Mouse (Mus musculus) megakaryocyte, embryonic 14.5 days (primary cell): Measurements from ENCODE around the gene Srp68.

Experiments
- FLI1 ChIP-seq: IDR thresholded peaks from 2 replicates; pipeline ENCODE4 v1.6.1; 2012; ENCODE audit warnings: low read length, inconsistent platforms, mixed read lengths
- GATA1 ChIP-seq: IDR thresholded peaks from 3 replicates; pipeline ENCODE4 v1.6.1; 2012; ENCODE audit warnings: mixed read lengths, low read length, inconsistent platforms, borderline replicate concordance

DNA sequence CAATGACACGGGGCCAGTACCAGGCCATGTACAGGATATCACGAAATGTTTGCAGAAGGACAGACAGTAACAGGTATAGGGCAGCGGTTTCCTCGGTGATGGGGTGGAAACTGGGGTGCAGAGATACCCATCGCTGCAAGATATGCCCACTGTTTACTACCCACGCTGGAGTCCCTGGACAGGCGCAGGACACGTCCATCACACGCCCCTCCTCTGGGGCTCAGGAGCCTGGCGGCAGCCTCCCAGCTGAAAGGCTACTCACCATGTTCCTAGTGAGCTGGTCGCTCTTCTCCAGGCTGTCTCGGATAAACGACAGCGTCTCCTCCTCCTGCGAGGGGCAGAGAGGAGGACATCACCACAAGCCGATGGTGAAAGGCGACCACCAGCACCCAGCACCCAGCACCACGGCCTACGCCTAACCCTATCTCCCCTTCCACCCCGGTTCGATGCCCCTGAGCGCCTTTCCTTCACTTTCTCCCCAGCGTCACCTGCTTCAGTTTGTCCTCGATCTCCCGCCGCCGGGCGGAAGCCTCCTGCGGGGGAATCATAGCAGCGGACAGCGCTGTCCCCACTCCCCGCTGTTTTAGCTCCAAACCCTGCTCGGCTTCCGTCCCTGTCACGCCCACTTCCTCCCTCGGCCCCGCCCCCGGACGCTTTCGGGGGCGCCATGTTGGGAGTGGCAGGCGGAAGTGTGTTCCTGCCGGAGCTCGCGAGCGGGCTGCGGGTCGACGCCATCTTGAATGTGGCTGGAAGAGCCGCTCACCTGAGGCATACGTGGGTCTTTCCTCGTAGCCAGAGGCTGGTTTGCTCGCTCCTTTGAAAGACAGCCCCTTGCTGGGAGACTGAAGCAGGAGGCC is 32.3 kb upstream of the Srp68 start:
- TF ChIP-seq GATA1 = no peak
- TF ChIP-seq FLI1 = no peak
